Mouse (Mus musculus) 416B (cell line): ENCODE results near the gene Cdk19.
"Not testable (repeated sequence)": the region's sequence is repeated elsewhere in the genome, so short reads cannot be mapped to it uniquely, and the experiment has no call there.

Experiments
- DNase-seq: peaks from one replicate; pipeline ENCODE4 v3.0.0; 2011; ENCODE audit warnings: low read depth

The Cdk19 gene

GRCm38 (mm10) chr10:40339351-40339964 lies at the start of gene Cdk19:
Cdk19 (plus strand) TSS chr10:40339564.
- DNase-seq, result no peak

GRCm38 (mm10) chr10:40292640-40293039 lies 46.7 kb upstream of the Cdk19 start:
- DNase-seq, result peak; percentile 79

- peak; percentile 88 for DNase-seq
Measured at GRCm38 (mm10) chr10:40300648-40301171, 38.7 kb upstream of the Cdk19 start.

GRCm38 (mm10) chr10:40301181-40302075 lies 37.9 kb upstream of the Cdk19 start:
- DNase-seq, result not testable (repeated sequence)

GRCm38 (mm10) chr10:40302140-40302985 lies 37.0 kb upstream of the Cdk19 start, which contains the start of gene Amd1:
Amd1 (minus strand) TSS chr10:40302186.
- peak; percentile 99 for DNase-seq

- no peak for DNase-seq
Measured at GRCm38 (mm10) chr10:40305989-40306388, 33.4 kb upstream of the Cdk19 start.

GRCm38 (mm10) chr10:40307826-40308583 lies 31.4 kb upstream of the Cdk19 start:
- no peak for DNase-seq

- peak; percentile 93 for DNase-seq
Measured at GRCm38 (mm10) chr10:40309884-40310635, 29.3 kb upstream of the Cdk19 start.

GRCm38 (mm10) chr10:40312781-40313180 lies 26.6 kb upstream of the Cdk19 start:
- peak; percentile 62 for DNase-seq

GRCm38 (mm10) chr10:40316841-40317585 lies 22.4 kb upstream of the Cdk19 start:
- no peak for DNase-seq

- DNase-seq, result no peak
Measured at GRCm38 (mm10) chr10:40320306-40320705, 19.1 kb upstream of the Cdk19 start.

- DNase-seq, result peak; percentile 80
Measured at GRCm38 (mm10) chr10:40328004-40328551, 11.3 kb upstream of the Cdk19 start.

GRCm38 (mm10) chr10:40330262-40330661 lies 9.1 kb upstream of the Cdk19 start:
- DNase-seq, result peak; percentile 36

GRCm38 (mm10) chr10:40332864-40333263 lies 6.5 kb upstream of the Cdk19 start:
- DNase-seq, result no peak

- no peak for DNase-seq
Measured at GRCm38 (mm10) chr10:40342036-40342435, 2.7 kb downstream of the Cdk19 start.

GRCm38 (mm10) chr10:40346776-40347403 lies 7.5 kb downstream of the Cdk19 start:
- DNase-seq, result no peak

GRCm38 (mm10) chr10:40347461-40347954 lies 8.1 kb downstream of the Cdk19 start:
- peak; percentile 89 for DNase-seq
